Mouse (Mus musculus): ENCODE data around the gene Tmem266.

Tmem266 gene

DNA sequence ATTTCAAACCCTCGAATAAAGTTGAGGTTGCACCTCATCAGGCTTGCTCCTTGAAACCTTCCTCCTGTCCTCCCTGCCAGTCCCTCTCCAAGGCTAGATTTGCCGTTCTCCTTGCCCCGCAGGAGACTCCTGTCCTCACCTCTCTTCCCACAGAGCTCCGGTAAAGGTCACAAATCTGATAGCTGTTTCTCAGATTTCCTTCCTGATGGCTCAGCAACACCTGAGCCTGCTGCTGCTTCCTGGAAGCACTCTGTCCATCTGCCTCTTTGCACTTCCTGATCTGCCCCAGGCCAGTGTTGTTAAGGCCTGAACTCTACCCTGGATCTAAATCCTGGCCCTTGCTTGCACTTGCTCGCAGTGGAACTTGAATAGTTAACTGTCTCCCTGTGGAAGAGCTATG lies 5.8 kb downstream of the Tmem266 start:
- DNase-seq (ENCODE audit: low read depth): no peak

DNA sequence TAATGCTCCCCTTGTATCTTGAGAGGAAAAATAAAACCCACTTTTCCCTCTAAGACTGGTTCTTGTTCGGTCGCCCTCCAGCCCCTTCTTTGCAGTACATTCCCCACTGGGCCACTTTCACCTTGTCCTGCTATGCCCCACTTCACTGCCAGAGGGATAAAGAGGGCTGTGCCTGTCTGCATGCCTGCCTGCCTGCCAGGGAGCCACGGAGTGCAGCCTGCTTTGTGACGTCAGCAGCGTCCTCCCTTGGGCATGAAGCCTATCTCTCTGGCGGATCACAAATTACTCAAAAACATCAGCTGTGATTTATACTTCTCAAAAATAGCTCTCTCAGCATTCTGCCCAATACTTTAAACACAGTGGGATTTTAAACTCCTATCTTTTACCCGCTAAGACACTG lies 6.2 kb downstream of the Tmem266 start:
- DNase-seq (ENCODE audit: low read depth): no peak

DNA sequence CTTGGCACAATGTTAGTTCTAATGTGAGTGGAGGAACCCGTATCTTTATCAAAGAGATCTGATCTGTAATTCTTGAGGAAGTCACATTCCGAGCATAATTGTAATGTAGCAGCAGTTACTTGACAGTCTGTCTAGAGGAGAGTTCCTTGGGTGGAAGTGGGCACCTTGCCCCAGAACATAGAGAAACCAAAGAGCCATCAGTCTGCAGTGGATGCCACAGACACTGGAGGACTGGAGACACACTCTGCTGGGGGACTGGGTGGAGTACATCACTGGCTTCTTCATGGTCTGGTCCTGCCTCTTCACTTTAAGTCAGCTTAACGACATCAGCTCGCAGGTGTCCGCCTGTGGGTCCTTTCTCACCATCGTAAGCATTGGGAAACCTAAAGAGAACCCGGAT lies 17.5 kb downstream of the Tmem266 start:
- DNase-seq (ENCODE audit: low read depth): no peak

DNA sequence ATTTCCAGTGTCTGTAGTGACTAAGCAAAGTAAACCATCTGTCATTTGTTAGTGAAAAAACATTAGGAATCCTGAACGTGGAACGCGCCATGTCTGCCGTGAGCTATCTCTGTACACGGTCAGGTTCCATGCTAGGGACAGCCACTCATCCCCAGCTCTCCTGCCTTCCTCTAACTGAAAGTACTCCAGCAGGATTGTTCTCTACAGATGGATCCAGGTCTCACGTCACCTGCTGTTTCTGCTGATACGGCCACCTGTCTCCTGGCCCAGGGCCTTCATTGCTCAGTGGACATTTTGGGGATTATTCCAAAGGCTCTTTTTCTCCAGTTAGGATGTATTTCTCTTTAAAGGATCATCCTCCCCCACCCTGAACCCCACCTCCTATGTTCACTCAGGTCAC lies 18.6 kb downstream of the Tmem266 start:
- no peak for DNase-seq (ENCODE audit: low read depth)

DNA sequence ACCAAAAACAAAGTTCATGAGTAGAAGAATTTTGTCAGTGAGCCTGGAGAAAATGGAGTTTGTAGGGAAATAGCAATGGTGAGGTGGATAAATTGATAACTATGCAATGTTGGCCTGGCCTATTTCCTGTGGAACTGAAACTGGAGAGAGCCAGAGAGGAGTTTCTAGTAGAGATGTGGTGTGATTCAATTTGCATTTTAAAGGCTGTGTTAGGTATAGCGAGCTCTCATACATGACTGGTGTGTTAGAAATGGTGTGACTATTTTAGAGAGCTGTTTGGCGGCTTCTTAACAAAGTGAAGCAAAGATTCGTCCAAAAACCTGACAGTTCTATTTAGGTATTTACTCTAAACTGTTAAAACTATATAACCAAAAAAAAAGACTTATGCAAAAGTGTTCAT lies 22.0 kb downstream of the Tmem266 start:
- no peak for DNase-seq (ENCODE audit: low read depth)

DNA sequence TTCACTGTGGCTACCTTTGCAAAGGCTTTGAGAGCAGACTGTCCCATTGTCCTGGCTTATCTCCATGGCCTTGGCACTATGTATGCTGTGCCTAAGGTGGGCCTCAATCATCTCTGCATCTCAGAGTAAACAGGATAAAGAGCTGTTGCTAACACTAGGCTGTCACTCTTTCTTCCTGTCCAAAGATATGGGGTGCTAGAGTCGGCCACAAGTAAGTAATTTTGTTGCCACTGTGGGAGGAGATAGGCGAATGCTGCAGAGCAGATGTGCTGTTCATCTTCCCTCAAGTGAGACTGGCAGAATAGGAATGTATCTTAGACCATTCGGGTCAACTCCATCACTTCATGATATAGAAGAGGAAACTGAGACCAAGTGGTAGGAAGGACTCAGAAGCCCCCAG lies 28.0 kb downstream of the Tmem266 start:
- no peak for DNase-seq (ENCODE audit: low read depth)

DNA sequence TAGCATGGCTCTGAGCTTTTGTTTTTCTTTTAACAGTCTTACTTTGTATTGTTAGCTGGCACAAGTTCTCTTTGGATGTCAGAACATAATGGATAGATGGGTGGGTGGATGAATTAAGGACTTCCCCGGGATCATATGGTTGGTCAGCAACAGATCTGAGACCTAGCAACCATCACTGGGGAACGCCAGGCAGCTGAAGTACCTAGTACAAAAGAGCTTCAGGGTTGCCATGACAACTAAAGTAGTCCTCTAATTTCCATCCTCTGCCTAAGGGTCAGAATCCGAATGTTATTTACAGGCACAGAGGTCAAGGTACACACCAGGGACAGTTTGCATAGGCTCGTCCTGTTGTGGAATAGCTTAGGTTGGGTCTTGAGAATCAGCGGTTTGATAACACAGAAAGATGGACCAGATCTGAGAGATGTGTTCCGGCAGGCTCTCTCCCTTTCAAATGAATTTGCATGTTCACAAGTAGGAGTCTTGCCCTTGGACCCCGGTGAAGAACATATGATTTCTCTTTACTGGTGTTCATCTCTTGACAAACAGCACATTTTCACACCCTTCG lies 28.6 kb downstream of the Tmem266 start:
- DNase-seq (ENCODE audit: low read depth): no peak

DNA sequence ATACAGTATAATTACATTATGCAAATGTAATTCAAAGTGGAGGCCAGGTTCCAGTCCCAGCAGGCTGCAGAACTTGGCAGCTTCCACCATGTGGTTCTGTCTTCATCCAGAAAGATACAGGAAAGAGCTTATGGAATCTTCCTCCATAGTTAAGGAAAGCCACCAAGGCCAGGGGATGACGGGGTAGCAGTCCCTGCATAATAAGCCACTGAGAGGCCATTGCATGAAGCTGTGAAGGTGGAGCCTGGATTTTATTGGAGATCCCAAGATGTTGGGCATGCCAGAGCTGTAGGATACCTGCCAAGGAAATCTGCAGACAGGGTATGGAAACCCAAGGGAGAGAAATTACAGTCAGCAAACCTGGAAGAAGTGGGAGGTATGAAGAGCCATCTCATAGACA lies 30.5 kb downstream of the Tmem266 start:
- no peak for DNase-seq (ENCODE audit: low read depth)

DNA sequence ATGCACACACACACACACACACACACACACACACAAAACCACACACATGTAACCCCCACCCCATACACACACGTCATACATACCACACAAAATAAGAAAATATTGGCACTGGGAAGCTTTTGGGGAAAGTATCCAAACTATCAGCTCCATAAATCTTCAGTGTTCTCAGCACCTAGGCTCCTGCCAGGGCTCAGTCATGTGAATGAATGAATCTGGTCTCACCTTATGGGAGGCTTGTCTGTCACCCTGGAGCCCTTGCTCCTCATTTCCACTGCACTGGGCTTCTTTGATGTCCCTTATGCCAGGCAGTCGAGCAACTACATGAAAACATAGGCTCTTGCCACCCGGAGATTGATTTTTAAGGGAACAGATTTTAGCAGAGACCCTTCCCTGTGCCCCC lies 33.7 kb downstream of the Tmem266 start:
- no peak for DNase-seq (ENCODE audit: low read depth)

DNA sequence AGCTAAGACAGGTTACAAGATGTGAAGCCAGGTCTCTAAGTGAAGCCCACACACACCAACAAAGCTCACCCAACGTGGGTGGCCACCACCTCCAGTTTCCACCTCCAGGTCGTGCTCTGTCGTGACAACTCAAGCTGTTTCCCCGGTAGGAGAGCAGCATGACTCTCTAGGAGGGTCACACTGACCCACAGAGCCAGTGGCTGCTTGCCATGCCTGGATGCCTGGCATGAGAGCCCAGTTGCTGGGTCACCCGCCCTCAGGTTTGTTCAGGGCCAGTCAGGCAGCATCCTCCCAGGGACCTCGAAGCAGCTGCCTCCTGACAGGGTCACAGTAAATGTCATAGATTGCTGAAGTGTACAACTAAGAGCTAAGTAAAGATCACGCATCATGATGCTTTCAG lies 34.1 kb downstream of the Tmem266 start:
- no peak for DNase-seq (ENCODE audit: low read depth)

DNA sequence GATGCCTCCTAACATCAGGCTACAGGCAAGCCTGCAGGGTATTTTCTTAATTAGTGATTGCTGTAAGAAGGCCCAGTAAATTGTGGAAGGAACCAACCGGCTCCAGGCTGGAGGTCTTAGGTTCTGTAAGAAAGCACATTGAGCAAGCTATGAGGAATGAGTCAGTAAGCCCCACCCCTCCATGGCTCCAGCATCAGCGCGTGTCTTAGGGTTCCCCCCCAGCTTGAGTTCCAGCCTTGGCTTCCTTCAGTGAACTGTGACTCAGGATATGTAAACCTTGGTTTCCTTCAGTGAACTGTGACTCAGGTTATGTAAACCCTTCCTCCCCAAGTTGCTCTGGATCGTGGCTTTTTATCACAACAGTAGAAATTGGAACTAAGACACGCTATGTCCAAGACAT lies 35.3 kb downstream of the Tmem266 start:
- no peak for DNase-seq (ENCODE audit: low read depth)

DNA sequence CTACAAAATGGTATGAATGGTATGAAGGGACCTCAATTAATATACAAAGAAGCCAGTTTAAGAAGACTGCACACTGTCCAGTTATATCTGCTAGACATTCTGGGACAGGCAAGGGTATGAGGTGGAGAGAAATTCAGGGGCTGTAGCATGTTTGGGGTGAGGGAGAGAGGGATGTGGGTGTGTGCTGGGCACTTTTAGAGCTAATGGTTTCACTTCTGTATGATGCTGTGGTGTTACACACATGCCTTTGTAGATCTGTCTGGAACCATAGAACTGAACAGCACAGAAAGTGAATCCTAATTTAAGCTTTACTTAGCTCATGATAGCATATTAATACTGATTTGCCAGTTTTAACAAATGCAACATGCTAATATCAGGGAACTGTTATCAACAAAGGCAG lies 37.0 kb downstream of the Tmem266 start:
- no peak for DNase-seq (ENCODE audit: low read depth)

DNA sequence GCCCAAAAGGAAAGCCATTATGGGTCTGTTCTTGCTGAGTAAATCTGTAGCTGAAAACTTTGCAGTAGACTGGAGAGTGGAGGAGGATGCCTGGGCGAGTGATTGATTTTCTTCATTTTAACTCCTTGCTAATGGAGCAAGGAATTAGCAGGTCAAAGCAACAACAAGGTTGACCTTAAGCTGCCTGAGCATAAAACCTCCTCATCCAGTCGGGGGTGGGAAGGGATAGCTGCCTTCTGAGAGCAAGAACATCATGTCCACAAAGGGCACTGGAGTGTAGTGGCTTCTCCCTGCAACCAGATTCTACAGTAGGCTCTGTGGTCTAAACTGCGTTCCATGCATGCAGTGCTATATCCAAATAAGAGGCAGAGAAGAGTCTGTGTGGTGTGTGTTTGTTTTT lies 41.3 kb downstream of the Tmem266 start:
- no peak for DNase-seq (ENCODE audit: low read depth)

DNA sequence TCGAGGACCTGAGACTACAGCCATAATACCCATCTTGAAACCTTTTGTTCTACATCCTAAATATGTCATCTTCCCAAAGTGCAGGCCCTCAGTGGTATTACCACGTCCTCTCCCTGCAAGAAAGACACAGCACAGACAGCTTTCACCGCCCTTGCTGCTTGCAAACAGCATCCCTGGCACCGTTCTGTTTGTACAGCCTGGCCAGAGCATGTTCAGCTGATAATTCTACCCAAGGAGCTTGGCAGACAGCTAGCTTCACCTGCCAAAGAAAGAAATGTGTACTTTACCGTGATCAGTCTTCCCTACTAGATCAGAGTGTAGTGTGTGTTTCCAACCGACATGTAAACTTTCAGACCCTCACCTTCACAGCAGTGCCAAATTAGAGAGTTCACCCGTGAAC lies 45.2 kb downstream of the Tmem266 start:
- DNase-seq (ENCODE audit: low read depth): no peak

DNA sequence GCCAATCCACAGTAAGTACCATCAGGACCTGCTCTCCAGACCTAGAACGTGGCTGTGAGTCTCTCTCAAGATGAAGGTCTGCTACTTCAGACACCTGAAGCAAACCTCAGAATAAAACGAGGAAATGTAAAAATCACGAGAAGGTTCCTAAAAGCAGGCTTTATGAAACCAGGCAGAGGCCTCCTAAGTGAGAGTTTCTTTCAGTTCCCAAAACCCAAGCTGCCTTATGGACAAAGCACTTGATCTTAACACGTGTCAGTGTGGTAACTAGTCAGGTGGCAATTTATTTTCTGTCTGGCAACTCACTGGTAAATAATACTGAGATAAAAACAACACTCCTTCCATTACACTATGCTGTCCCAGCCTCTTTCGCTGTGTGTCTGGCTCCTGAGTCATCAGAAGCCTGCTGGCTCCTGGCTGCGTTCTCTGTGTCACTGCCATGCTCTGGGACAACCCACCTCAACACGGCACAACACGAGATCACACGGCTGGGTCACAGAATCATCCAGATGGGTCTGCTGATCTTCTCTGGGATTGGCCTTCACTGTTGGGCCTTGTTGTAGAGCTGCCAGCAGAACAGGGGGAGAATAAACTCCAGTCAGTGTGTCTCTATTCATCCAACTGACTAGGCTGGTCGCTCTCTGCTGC lies 51.0 kb downstream of the Tmem266 start:
- no peak for DNase-seq (ENCODE audit: low read depth)

DNA sequence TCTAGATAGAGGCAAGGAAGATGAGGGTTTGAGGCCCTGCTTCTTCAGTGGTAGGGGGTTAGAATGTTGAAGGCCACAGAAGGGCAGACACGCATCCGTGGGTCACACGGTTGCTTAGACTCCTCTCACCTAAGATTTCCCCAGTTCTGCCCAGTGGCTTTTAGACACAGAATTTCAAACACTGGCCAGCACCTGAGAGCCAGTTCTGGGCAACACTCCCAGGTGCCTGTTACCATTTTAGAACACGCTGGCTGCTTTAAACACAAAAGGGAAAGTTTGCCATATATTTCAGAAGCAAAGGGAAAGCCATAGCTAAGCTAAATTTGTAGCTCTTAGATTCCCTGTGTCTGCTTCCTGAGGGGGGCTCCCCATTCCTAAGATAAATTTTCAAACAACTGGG lies 54.7 kb downstream of the Tmem266 start:
- DNase-seq (ENCODE audit: low read depth): no peak

DNA sequence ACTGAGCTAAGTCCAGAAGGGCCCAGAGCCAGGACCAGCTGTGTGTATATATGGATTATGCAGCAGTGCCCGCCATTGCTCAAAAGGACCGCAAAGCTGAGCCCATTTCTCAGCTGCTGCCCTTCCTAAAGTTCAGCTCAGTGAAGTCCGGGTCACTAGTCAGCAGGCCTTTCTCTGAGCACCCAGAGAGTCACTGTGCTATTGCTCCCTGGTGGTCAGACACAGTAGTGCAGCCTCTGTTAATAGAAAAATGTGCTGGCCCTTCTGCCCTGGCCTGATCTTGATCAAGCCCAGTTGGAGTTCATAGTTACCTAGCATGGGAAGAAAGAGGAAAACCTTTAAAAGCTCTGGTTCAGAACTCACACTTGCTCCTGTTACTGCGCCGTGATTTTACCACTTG lies 55.7 kb downstream of the Tmem266 start:
- DNase-seq (ENCODE audit: low read depth): peak; percentile 56

DNA sequence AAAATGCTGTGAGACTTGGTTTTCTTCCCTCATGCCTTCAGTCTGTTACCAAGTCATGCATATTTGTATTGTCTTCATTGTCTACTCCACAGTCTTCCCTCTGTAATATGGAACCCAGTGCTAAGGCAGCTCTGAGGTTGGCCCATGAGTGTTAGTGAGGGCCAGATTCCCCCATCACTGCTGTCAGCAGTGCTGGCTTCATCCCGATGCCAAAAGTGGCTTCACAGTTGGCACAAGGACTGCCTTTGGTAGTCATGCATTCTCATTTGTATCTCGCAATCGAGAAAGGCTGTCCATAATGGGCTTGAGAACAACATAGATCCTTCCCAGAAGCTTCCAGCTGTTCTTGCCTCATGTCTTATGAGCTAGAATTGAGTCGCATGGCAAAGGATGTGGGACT lies 59.4 kb downstream of the Tmem266 start:
- no peak for DNase-seq (ENCODE audit: low read depth)

DNA sequence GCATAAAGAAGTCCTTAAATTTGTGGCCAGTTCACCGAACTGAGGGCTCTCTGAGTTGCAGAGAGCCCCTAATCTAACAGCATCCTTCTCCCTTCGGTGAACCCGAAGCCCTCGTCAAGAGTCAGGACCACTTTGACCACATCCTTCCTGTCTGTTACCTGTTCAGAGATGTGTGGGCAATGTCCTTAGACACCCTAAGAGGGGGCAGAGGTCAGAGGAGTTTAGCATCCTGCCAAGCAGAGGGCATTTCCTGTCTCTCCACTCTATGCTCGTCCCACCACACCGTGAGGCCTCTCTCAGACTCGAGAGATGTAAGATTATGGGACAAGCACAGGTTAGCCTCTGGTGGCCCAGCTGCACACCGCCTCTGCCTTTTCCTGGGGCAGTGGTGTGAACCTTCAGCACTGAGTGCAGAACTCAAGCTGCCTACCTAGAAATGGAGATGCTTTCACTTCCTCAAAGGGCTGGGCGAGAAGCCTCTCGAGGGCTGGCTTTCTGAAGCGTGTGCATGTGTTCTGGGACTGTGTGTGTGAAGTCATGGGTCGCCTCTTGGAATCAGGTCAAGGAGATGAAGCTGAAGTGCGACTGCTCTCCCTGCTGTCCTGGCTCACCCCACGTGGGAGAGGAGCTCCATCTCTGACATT lies 61.3 kb downstream of the Tmem266 start:
- peak; percentile 46 for DNase-seq (ENCODE audit: low read depth)

DNA sequence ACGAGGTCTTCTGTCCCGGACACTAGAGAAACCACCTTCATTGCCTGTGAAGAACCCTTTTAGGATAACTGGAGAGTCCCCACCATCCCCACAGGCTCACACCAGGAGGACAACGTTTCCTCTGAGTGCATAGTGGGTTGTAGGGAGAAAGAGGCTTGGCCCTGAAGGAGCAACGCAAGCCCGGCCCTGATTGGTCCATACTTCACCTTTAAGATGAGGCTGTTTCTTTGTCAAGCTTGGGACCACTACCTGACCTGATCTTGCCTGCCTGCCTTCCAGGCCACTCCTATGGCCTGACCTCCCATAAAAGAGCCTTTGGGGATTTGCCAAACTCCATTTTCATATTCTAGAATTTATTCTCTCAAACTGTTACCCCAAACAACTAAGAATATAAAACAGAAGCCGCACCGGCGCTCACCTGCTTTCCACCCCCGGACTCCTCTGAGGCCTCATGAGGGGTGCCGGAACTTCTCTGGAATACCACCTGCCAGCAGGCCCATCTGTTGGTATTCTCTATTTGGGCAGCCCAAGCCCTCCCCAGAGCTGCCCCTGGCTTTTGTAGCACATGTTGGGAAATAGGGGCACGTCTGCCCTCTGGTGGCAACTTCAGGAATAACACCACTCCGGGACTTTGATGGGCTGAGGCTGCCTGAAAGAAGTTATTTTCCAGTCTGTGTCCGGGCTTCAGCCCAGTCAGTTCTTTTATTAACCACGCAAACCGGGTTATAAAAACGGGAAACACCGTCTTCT lies 65.4 kb downstream of the Tmem266 start:
- DNase-seq (ENCODE audit: low read depth): peak; percentile 76

DNA sequence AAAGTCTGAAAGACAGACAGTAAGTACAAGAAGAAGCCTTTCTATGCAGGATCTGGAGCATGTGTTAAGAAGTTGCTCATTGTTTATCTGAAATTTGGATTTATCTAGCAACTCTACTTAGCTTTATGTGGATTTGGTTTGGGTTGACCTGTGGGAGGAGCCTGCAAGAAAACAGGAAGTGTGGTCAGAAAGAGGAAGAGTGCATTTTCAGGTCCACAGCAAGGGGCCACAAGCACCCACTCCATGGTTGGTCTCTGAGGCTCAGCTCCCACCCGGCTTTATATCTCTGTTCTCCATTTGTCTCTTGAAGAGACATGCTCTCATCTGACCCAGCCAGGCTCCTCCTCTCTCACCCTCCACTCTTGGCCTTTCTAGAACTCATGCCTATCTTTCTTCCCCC lies 68.9 kb downstream of the Tmem266 start:
- DNase-seq (ENCODE audit: low read depth): no peak

DNA sequence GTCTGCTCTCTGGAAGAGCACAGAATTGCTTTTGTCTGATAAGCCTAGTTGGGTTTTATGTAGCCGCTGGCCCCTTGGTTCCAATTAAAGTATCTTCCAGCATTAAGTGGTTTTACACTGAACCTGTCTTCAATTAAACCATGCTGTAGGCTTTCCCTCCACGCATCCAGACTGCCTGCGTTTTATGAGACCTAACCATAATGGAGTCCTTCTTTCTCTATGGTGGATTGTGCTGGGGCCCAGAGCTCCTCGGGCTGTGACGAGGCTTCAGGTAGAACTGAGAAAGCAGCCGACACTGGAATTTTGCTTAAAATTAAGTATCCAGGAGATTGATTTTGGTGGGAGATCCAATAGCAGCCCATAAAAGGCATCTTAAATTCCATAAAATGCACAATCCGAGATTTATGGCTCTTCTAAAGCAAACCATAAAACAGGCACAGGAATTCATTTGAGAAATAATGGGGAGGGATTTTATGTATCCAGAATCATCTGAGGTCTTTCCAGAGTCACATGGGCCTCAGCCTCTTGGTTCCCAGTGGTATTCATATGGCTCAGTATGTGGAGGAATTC lies 72.4 kb downstream of the Tmem266 start:
- no peak for DNase-seq (ENCODE audit: low read depth)

DNA sequence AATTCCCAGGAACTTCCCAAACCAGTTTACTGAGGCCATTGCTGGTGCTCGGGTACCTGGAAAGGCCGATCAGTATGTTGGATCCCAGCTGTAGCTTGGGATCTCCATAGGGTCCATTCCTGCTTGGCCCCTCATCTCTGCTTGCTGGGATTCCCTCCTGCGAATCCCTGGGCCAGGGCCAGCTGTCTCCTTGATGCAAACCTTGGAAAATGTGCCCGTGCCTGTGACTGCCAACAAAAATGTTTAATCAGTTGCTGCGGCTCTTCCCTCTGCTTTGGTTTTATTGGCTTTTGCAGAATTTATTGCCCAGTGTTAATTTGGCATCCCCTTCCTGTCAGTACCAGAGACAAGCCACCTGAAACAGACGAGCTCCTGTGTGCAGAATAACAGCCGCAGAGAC lies 75.6 kb downstream of the Tmem266 start:
- no peak for DNase-seq (ENCODE audit: low read depth)
